Comparison of ENCODE assay signal across 19 mouse cellular contexts in genomic region chr9:44857405-44857992, GRCm38 (mm10). TPM values are rescaled to one million over a fixed set of nuclear protein-coding genes. Genes with fewer than 3 reads are reported as not detected.
DNase-seq lines count a peak whose midpoint lies in the region; ATAC-seq lines count a peak whose summit lies in the region.
"Had no signal": no experiment of that assay in that cellular context is flagged by ENCODE, and none has a peak within 500 bp of the region (broad histone marks: within the 10 kb centered on the region; RNA-seq: fewer than 3 reads in every experiment).

No protein-coding gene starts in this region.

- ATAC-seq in granulocyte monocyte progenitor cell, adult 5-6 weeks (replicated peaks; ENCODE audit: poor library complexity, severe bottlenecking) = peak; percentile 48
- ATAC-seq: intestine, embryonic 16.5 days had no signal

- DNase-seq in left cerebral cortex, adult 18-20 months (ENCODE audit: low spot score in 2 of 2) = peak; percentile 35 to 55
- DNase-seq in left cerebral cortex, adult 11 months (ENCODE audit: low spot score) = no peak
- DNase-seq in brain, adult 2 months (ENCODE audit: low read depth, low spot score) = peak; percentile 65
- peak; percentile 29 for DNase-seq in right cerebral cortex, postnatal 25 days
- DNase-seq in layer of hippocampus, adult 18-20 months (ENCODE audit: low spot score in 2 of 2) = no peak
- no peak for DNase-seq in lung, postnatal 14 days
- DNase-seq: adrenal gland, adult 2 months; adrenal gland, postnatal 36 days; B cell, adult 2 months; cerebellum, adult 8-10 months; cerebellum, postnatal 25 days; gastrocnemius, postnatal 25 days; heart, adult 18-20 months; heart, postnatal 4 days; kidney, adult 8-10 months; lung, postnatal 36 days; thymus, postnatal 14 days had no signal

RNA-seq across cellular contexts. Expression of gene Kmt2a, which starts 23.6 kb away (rescaled TPM):
- total RNA-seq in left cerebral cortex, adult 18-20 months (2021) = 10 to 100 TPM; 84.1 to 88.1 TPM
- 83.6 and 93.1 TPM in 2 replicates for total RNA-seq in granulocyte monocyte progenitor cell, adult 5-6 weeks (2014; fragmentation: Nextera tagmentation)
- total RNA-seq in granulocyte monocyte progenitor cell, adult 5-6 weeks (2017) = 7.4 and 10.8 TPM in 2 replicates
- total RNA-seq in layer of hippocampus, adult 18-20 months (2021) = 10 to 100 TPM; 72.0 to 84.2 TPM

RNA-seq across cellular contexts. Expression of gene Ttc36, which starts 54.6 kb away (rescaled TPM):
- under 1 TPM; 0.80 to 0.95 TPM for total RNA-seq in left cerebral cortex, adult 18-20 months (2021)
- not detected in 2 replicates for total RNA-seq in granulocyte monocyte progenitor cell, adult 5-6 weeks (2014; fragmentation: Nextera tagmentation)
- total RNA-seq in granulocyte monocyte progenitor cell, adult 5-6 weeks (2017) = not detected in 2 replicates
- 1 to 10 TPM in 1 of 2 experiments, not detected in 1; 1.2 TPM for total RNA-seq in layer of hippocampus, adult 18-20 months (2021)

RNA-seq across cellular contexts. Expression of gene Tmem25, which starts 58.4 kb away (rescaled TPM):
- 10 to 100 TPM; 52.2 to 66.1 TPM for total RNA-seq in left cerebral cortex, adult 18-20 months (2021)
- 1.6 TPM in 1 of 2 replicates, not detected in the other for total RNA-seq in granulocyte monocyte progenitor cell, adult 5-6 weeks (2014; fragmentation: Nextera tagmentation)
- 0.34 TPM in 1 of 2 replicates, not detected in the other for total RNA-seq in granulocyte monocyte progenitor cell, adult 5-6 weeks (2017)
- total RNA-seq in layer of hippocampus, adult 18-20 months (2021) = 10 to 100 TPM; 49.4 to 54.9 TPM

Comparison
In these comparisons a context has a peak if more than half of its experiments do, and no peak if none do; other contexts are left out.
1. DNase-seq: peak in left cerebral cortex, adult 18-20 months (2 of 2), brain, adult 2 months (single experiment) and right cerebral cortex, postnatal 25 days (single experiment); none in left cerebral cortex, adult 11 months (single experiment), layer of hippocampus, adult 18-20 months (0 of 2) and lung, postnatal 14 days (single experiment).
2. RNA of gene Tmem25, which starts 58.4 kb away (total RNA-seq): 52.2 to 66.1 TPM in left cerebral cortex, adult 18-20 months and 49.4 to 54.9 TPM in layer of hippocampus, adult 18-20 months; 0.34 to 1.6 TPM in granulocyte monocyte progenitor cell, adult 5-6 weeks; every median in the first group is over 10 times any median in the second.